Mouse (Mus musculus) bone marrow, adult 2 months (tissue): ENCODE data around the gene Gna12.

Experiments
- CTCF ChIP-seq: fragments of 200-500 bp; IDR thresholded peaks from 2 replicates; pipeline ENCODE4 v1.5.1; 2011; ENCODE audit warnings: low read length, control low read depth; ENCODE audit not compliant: control insufficient read depth, insufficient read depth
- POLR2A ChIP-seq: fragments of 200-500 bp; IDR thresholded peaks from 2 replicates; pipeline ENCODE4 v1.6.1; 2011; ENCODE audit warnings: low read depth, mild to moderate bottlenecking, control low read depth, low read length, borderline replicate concordance; ENCODE audit not compliant: control insufficient read depth

DNA sequence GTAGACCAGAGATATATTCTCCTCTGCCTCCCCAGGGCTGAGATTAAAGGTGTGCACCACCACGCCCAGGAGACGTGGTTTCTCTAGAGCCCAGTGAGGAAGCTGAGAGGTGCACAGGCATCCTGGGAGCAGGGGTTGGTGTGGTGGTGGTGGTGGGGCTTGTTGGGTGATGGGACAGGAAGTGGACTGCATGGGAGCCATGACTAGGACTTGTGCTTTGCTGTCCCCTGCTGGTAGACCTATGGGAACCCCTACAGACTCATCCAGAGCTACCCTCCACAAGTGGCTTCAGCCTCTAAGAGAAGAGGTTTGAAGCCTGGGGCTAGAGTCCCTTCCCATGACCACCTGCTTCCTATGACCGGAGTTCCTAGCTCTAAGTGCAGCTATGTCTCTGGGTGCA, 28.1 kb upstream of the Gna12 start:
- TF ChIP-seq CTCF (peak; percentile 38; the same call in 1 of the 2 replicates), POLR2A (no peak)
